Mouse (Mus musculus) G1E (cell line): ENCODE results near the gene Slc10a2.

Source experiments
- CTCF ChIP-seq: IDR thresholded peaks from 2 replicates; pipeline ENCODE4 v1.5.1; 2012; ENCODE audit warnings: low read depth, low read length, inconsistent platforms, mixed read lengths
- GATA1 ChIP-seq: IDR thresholded peaks from 2 replicates; pipeline ENCODE4 v1.6.1; 2012; ENCODE audit warnings: borderline replicate concordance, low read length, inconsistent platforms, mixed read lengths
- GATA2 ChIP-seq: IDR thresholded peaks from 2 replicates; pipeline ENCODE4 v1.6.1; 2012; ENCODE audit warnings: low read depth, low read length, inconsistent platforms, borderline replicate concordance
- POLR2AphosphoS5 ChIP-seq: IDR thresholded peaks from 2 replicates; pipeline ENCODE4 v1.6.1; 2012; ENCODE audit warnings: low read depth, low read length, inconsistent platforms; ENCODE audit not compliant: insufficient replicate concordance
- TAL1 ChIP-seq: conservative IDR thresholded peaks from 2 replicates; pipeline ENCODE4 v1.6.1; 2012; ENCODE audit warnings: low read depth, low read length, inconsistent platforms, mixed read lengths

DNA sequence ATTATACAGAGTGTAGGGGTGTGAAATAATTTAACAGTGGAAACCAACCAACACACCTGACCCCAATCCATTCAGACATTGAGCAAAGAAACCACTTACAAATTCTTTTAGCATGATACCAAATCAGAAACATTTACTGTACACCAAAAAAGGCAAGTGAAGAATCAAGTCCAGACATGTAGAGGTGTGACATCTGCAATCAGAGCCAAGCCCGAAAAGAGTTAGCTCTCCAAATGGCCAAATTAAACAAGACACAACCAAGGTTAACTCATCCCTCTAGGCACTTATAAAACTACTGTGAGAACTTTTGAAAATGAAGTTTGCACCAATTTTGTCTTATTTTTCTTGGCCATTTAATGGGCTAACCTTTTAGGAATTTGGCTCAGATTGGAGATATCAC, 46.3 kb downstream of the Slc10a2 start:
- TF ChIP-seq CTCF, result no peak
- no peak for TF ChIP-seq GATA1
- TF ChIP-seq GATA2, result no peak
- TF ChIP-seq TAL1, result no peak
- no peak for TF ChIP-seq POLR2AphosphoS5
